Mouse (Mus musculus) spleen, postnatal 4 days (tissue): ENCODE data around the gene Olfr1505.

ENCODE experiments used
- DNase-seq, 2 experiments: peaks; one replicate each; pipeline ENCODE4 v3.0.0; 2022; ENCODE audit warnings: low spot score in 2 of 2

Olfr1505 gene

DNA sequence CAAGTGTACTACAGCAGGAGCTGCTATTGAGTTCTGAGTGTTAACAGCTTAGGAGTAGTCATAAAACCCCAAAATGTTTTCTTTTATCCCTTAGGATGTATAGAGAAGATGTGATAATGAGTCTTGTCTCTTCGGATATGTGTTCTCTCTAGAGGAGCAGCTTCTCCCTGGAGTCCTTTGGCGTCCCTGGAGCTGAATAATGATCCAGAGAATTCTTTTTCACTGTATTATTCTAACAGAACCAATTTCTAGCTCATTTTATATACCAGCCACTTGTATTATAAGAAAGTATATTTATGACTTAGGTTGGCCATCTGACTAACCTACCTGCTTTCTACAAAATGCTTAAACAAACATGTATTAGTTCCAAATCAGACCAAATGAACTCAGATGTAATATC, at the start of gene Olfr1505:
TSS of gene Olfr1505 (plus strand) at position 301 of the 400 bp plus-strand sequence.
- DNase-seq: no peak

DNA sequence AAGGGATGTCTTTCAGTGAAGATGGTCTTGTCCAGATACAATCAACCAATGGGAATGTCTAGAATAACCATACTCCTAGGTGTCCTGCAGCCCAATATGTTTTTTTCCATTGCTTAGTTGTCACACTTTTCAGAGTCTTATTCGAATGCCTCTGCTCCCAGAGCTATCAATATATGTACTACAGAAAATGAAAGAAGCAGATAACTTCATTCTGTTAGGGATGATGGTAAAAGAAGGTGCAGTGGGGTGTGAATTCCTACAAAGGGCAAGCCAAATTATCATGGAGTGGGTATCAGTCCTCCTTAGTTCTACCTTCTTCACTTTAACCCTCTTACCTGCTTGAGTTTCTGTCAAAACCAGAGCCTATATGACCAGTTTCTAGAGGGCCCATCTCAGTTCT, 15.5 kb upstream of the Olfr1505 start, which contains the start of gene Olfr1504:
TSS of gene Olfr1504 (minus strand) at position 101 of the 400 bp plus-strand sequence.
- no peak for DNase-seq
